Mouse (Mus musculus) intestine, postnatal 0 days (tissue): ENCODE results near the gene Gm10320. TPM values are rescaled to one million over a fixed set of nuclear protein-coding genes. Genes with fewer than 3 reads are reported as not detected.

Source experiments
- ATAC-seq: fragments of 200-750 bp; cut with Nextera tagmentation; 2 replicates; pipeline ENCODE4 v1.8.0; 2017; ENCODE audit warnings: mild to moderate bottlenecking, moderate TSS enrichment, moderate library complexity
- H3K27ac ChIP-seq: fragments of 300-500 bp; sonication (generic); 2 replicates; pipeline ENCODE4 v1.5.1; 2014; ENCODE audit warnings: mild to moderate bottlenecking, low read depth, low read length, moderate library complexity
- H3K27me3 ChIP-seq: fragments of 300-500 bp; sonication (generic); replicated peaks from 2 replicates; pipeline ENCODE4 v1.6.1; 2014; ENCODE audit warnings: low read length, mixed read lengths; ENCODE audit not compliant: control insufficient read depth, insufficient read depth
- H3K36me3 ChIP-seq: fragments of 300-500 bp; sonication (generic); 2 replicates; pipeline ENCODE4 v1.6.1; 2014; ENCODE audit warnings: mild to moderate bottlenecking, moderate library complexity; ENCODE audit not compliant: control insufficient read depth, insufficient read depth
- H3K4me1 ChIP-seq: fragments of 300-500 bp; sonication (generic); replicated peaks from 2 replicates; pipeline ENCODE4 v1.6.1; 2014; ENCODE audit warnings: antibody characterized with exemption, low read length, mixed read lengths; ENCODE audit not compliant: control insufficient read depth, insufficient read depth
- H3K4me2 ChIP-seq: fragments of 300-500 bp; sonication (generic); replicated peaks from 2 replicates; pipeline ENCODE4 v1.6.1; 2014; ENCODE audit warnings: low read depth, mild to moderate bottlenecking, moderate library complexity
- H3K4me3 ChIP-seq: fragments of 300-500 bp; sonication (generic); 2 replicates; pipeline ENCODE4 v1.5.1; 2014; ENCODE audit warnings: low read depth, low read length
- H3K9ac ChIP-seq: fragments of 300-500 bp; sonication (generic); 2 replicates; pipeline ENCODE4 v1.6.1; 2014; ENCODE audit warnings: mild to moderate bottlenecking, low read depth, low read length
- H3K9me3 ChIP-seq: fragments of 300-500 bp; sonication (generic); 2 replicates; pipeline ENCODE4 v1.6.1; 2016; ENCODE audit warnings: mixed run types; ENCODE audit not compliant: control insufficient read depth
- CTCF ChIP-seq: sonication (generic); IDR thresholded peaks from 2 replicates; pipeline ENCODE4 v1.5.1; 2016; ENCODE audit warnings: low read depth, mild to moderate bottlenecking, control low read depth, antibody characterized with exemption, moderate library complexity
- WGBS: fragments of 180-500 bp; shearing (Covaris S2); extraction: QIAGEN DNeasy Blood & Tissue Kit; methylation state at CpG from one replicate; pipeline ENCODE4 v1.1.7; 2014; 5-methylcytosine and 5-hydroxymethylcytosine counted together
- polyA plus RNA-seq: library from polyadenylated mRNA; unstranded; fragments of >200 nt; fragmentation: Nextera tagmentation; extraction: Ambion mirVana; gene quantifications from 2 replicates; pipeline ENCODE4 v1.2.1, GENCODE M21; 2015

The Gm10320 gene
- polyA plus RNA-seq, 1 experiment from 2014 or later = 2.4 TPM

GRCm38 (mm10) chr13:98501321-98501720, 9.5 kb upstream of the Gm10320 start:
- H3K4me2 ChIP-seq = no peak overlapping the region
- 11% methylated on average over 6 of the region's 6 CpGs for WGBS
- H3K9me3 ChIP-seq = no peaks in the 10 kb centered on the region
- no peak for ATAC-seq
- no peak overlapping the region for H3K9ac ChIP-seq
- H3K36me3 ChIP-seq = no peaks in the 10 kb centered on the region
- H3K27ac ChIP-seq = no peak overlapping the region
- H3K4me1 ChIP-seq = peaks cover 5% of the 10 kb centered on the region; the same call in 1 of the 2 replicates
- H3K4me3 ChIP-seq = no peak overlapping the region
- H3K27me3 ChIP-seq = peaks cover 87% of the 10 kb centered on the region
- TF ChIP-seq CTCF = no peak

GRCm38 (mm10) chr13:98500471-98501125, 8.8 kb upstream of the Gm10320 start:
- WGBS = 31% methylated on average over 13 of the region's 13 CpGs
- Histone ChIP-seq H3K4me2 (no peak overlapping the region), H3K4me3 (no peak overlapping the region), H3K9me3 (no peaks in the 10 kb centered on the region), H3K36me3 (no peaks in the 10 kb centered on the region), H3K27ac (no peak overlapping the region), H3K27me3 (peaks cover 80% of the 10 kb centered on the region), H3K4me1 (peaks cover 5% of the 10 kb centered on the region; the same call in 1 of the 2 replicates), H3K9ac (no peak overlapping the region)
- TF ChIP-seq CTCF = no peak
- ATAC-seq = no peak

GRCm38 (mm10) chr13:98498561-98498960, 6.8 kb upstream of the Gm10320 start:
- ATAC-seq = no peak
- no peak for TF ChIP-seq CTCF
- Histone ChIP-seq H3K27me3 (peaks cover 61% of the 10 kb centered on the region), H3K9ac (no peak overlapping the region), H3K36me3 (no peaks in the 10 kb centered on the region), H3K4me1 (0 out of 2 replicates have a peak, but pooled peaks cover 5% of the 10 kb centered on the region), H3K4me2 (no peak overlapping the region), H3K9me3 (no peaks in the 10 kb centered on the region), H3K27ac (no peak overlapping the region), H3K4me3 (no peak overlapping the region)
- WGBS = 64% methylated on average over 5 of the region's 5 CpGs

- H3K27me3 ChIP-seq = peaks cover 56% of the 10 kb centered on the region
- no peak for TF ChIP-seq CTCF
- no peak overlapping the region for H3K9ac ChIP-seq
- no peaks in the 10 kb centered on the region for H3K9me3 ChIP-seq
- WGBS = 53% methylated on average over 11 of the region's 11 CpGs
- H3K27ac ChIP-seq = no peak overlapping the region
- no peaks in the 10 kb centered on the region for H3K36me3 ChIP-seq
- H3K4me3 ChIP-seq = no peak overlapping the region
- no peak for ATAC-seq
- no peak overlapping the region for H3K4me2 ChIP-seq
- 0 out of 2 replicates have a peak, but pooled peaks cover 2% of the 10 kb centered on the region for H3K4me1 ChIP-seq
These were observed 6.3 kb upstream of the Gm10320 start for GRCm38 (mm10) chr13:98498080-98498479.

GRCm38 (mm10) chr13:98496917-98497870, 5.4 kb upstream of the Gm10320 start:
- 25% methylated on average over 16 of the region's 16 CpGs for whole genome bisulfite sequencing
- Histone ChIP-seq H3K27me3 (peaks cover 47% of the 10 kb centered on the region), H3K9me3 (no peaks in the 10 kb centered on the region), H3K4me2 (no peak overlapping the region), H3K9ac (no peak overlapping the region), H3K4me3 (no peak overlapping the region), H3K36me3 (no peaks in the 10 kb centered on the region), H3K4me1 (no peaks in the 10 kb centered on the region), H3K27ac (no peak overlapping the region)
- no peak for ATAC-seq
- peak; percentile 68 for TF ChIP-seq CTCF

GRCm38 (mm10) chr13:98494492-98495064, 2.8 kb upstream of the Gm10320 start:
- no peaks in the 10 kb centered on the region for H3K9me3 ChIP-seq
- H3K4me3 ChIP-seq = no peak overlapping the region
- TF ChIP-seq CTCF = no peak
- no peak overlapping the region for H3K27ac ChIP-seq
- ATAC-seq = no peak
- H3K27me3 ChIP-seq = peaks cover 21% of the 10 kb centered on the region
- H3K36me3 ChIP-seq = no peaks in the 10 kb centered on the region
- no peak overlapping the region for H3K9ac ChIP-seq
- no peak overlapping the region for H3K4me2 ChIP-seq
- 59% methylated on average over 8 of the region's 8 CpGs for WGBS
- no peaks in the 10 kb centered on the region for H3K4me1 ChIP-seq
